Mouse (Mus musculus): ENCODE measurements around the gene Micu1. TPM values are rescaled to one million over a fixed set of nuclear protein-coding genes. Genes with fewer than 3 reads are reported as not detected.

The Micu1 gene
- total RNA-seq, 2 experiments from 2014 or later: 56.1 to 67.3 TPM

- DNase-seq: no peak
These were observed 110.7 kb downstream of the Micu1 start for GRCm38 (mm10) chr10:59812939-59813338.

- no peak for DNase-seq
These were observed 111.5 kb downstream of the Micu1 start for GRCm38 (mm10) chr10:59813759-59814158.

- DNase-seq: peak; percentile 62
These were observed 112.4 kb downstream of the Micu1 start for GRCm38 (mm10) chr10:59814505-59815155.

- DNase-seq: no peak
These were observed 114.3 kb downstream of the Micu1 start for GRCm38 (mm10) chr10:59816569-59816968.

- no peak for DNase-seq
These were observed 115.3 kb downstream of the Micu1 start for GRCm38 (mm10) chr10:59817528-59817927.

GRCm38 (mm10) chr10:59817991-59818390 lies 115.7 kb downstream of the Micu1 start:
- no peak for DNase-seq

GRCm38 (mm10) chr10:59819146-59819545 lies 116.9 kb downstream of the Micu1 start:
- peak; percentile 40 for DNase-seq

GRCm38 (mm10) chr10:59820886-59821285 lies 118.6 kb downstream of the Micu1 start:
- no peak for DNase-seq

- no peak for DNase-seq
These were observed 119.2 kb downstream of the Micu1 start for GRCm38 (mm10) chr10:59821334-59822066.

GRCm38 (mm10) chr10:59822857-59823256 lies 120.6 kb downstream of the Micu1 start:
- DNase-seq: no peak

- peak; percentile 52 for DNase-seq
These were observed 123.0 kb downstream of the Micu1 start for GRCm38 (mm10) chr10:59825137-59825812.

GRCm38 (mm10) chr10:59829886-59830285 lies 127.6 kb downstream of the Micu1 start:
- no peak for DNase-seq

GRCm38 (mm10) chr10:59831950-59832349 lies 129.7 kb downstream of the Micu1 start:
- no peak for DNase-seq

GRCm38 (mm10) chr10:59835301-59836155 lies 133.3 kb downstream of the Micu1 start:
- DNase-seq: no peak

- no peak for DNase-seq
These were observed 135.2 kb downstream of the Micu1 start for GRCm38 (mm10) chr10:59837490-59837889.

GRCm38 (mm10) chr10:59841434-59841833 lies 139.2 kb downstream of the Micu1 start:
- no peak for DNase-seq

- peak; percentile 69 for DNase-seq
These were observed 140.8 kb downstream of the Micu1 start for GRCm38 (mm10) chr10:59843125-59843524.

- DNase-seq: no peak
These were observed 142.4 kb downstream of the Micu1 start for GRCm38 (mm10) chr10:59844686-59845085.

GRCm38 (mm10) chr10:59846416-59846815 lies 144.1 kb downstream of the Micu1 start:
- DNase-seq: no peak

- DNase-seq: no peak
These were observed 146.0 kb downstream of the Micu1 start for GRCm38 (mm10) chr10:59848079-59848877.

GRCm38 (mm10) chr10:59848953-59849352 lies 146.7 kb downstream of the Micu1 start:
- DNase-seq: no peak

Measured in adrenal gland, postnatal 10 days (tissue).